Mouse (Mus musculus): ENCODE measurements around the gene Suco. TPM values are rescaled to one million over a fixed set of nuclear protein-coding genes. Genes with fewer than 3 reads are reported as not detected.

The Suco gene
- total and polyA plus RNA-seq, 3 experiments = 6.4 to 6.8 TPM; not detected in 1

GRCm38 (mm10) chr1:161912940-161913647 is 36.6 kb upstream of the Suco start:
- no peaks in the 10 kb centered on the region for H3K4me1 ChIP-seq (ENCODE audit: control insufficient read depth in 1 of 2, insufficient read depth in 2 of 2, low read length in 2 of 2)

GRCm38 (mm10) chr1:161909074-161909473 is 32.6 kb upstream of the Suco start:
- Histone ChIP-seq H3K9ac (ENCODE audit: control insufficient read depth, low read depth, low read length, poor library complexity, severe bottlenecking) (no peak overlapping the region), H3K27me3 (ENCODE audit: control insufficient read depth in 1 of 2, insufficient read depth in 2 of 2, low read length in 2 of 2) (no peaks in the 10 kb centered on the region; a peak in 2 of 4 replicates), H3K27ac (ENCODE audit: control insufficient read depth, low read depth, low read length) (no peak overlapping the region), H3K79me2 (ENCODE audit: control insufficient read depth, insufficient read depth, low read length, poor library complexity) (no peaks in the 10 kb centered on the region), H3K9me3 (replicated peaks; ENCODE audit: insufficient read depth, low read length) (no peaks in the 10 kb centered on the region), H3K36me3 (ENCODE audit: control insufficient read depth in 1 of 2, insufficient read depth in 2 of 2, low read length in 2 of 2) (no peaks in the 10 kb centered on the region), H3K4me1 (ENCODE audit: control insufficient read depth in 1 of 2, insufficient read depth in 2 of 2, low read length in 2 of 2) (no peaks in the 10 kb centered on the region), H3K4me3 (ENCODE audit: control insufficient read depth in 1 of 2, insufficient read depth in 1 of 2, low read depth in 2 of 2, low read length in 2 of 2) (no peak overlapping the region)
- TF ChIP-seq MYC (IDR thresholded peaks at IDR 0.05; ENCODE audit: low read depth, low read length) = no peak
- no peak for TF ChIP-seq SMC3 (IDR thresholded peaks at IDR 0.05; ENCODE audit: low read depth, low read length)
- no peak for TF ChIP-seq ETS1 (IDR thresholded peaks at IDR 0.05; ENCODE audit: low read depth, low read length)
- TF ChIP-seq ELF1 (IDR thresholded peaks at IDR 0.05; ENCODE audit: low read depth, low read length) = no peak
- no peak for TF ChIP-seq MEF2A (IDR thresholded peaks at IDR 0.05; ENCODE audit: extremely low read depth, insufficient replicate concordance, low read depth, low read length, poor library complexity, severe bottlenecking)
- no peak for TF ChIP-seq USF2 (IDR thresholded peaks at IDR 0.05; ENCODE audit: borderline replicate concordance in 1 of 2, insufficient read depth in 1 of 2, low read depth in 1 of 2, low read length in 2 of 2)
- no peak for TF ChIP-seq MXI1 (IDR thresholded peaks at IDR 0.05; ENCODE audit: low read depth, low read length)
- TF ChIP-seq ZKSCAN1 (IDR thresholded peaks at IDR 0.05; ENCODE audit: low read depth, low read length) = no peak
- TF ChIP-seq GABPA (IDR thresholded peaks at IDR 0.05; ENCODE audit: low read depth, low read length) = no peak
- no peak for TF ChIP-seq MAZ (IDR thresholded peaks at IDR 0.05; ENCODE audit: low read depth, low read length)
- TF ChIP-seq SIN3A (IDR thresholded peaks at IDR 0.05; ENCODE audit: low read length) = no peak
- TF ChIP-seq HCFC1 (IDR thresholded peaks at IDR 0.05; ENCODE audit: low read depth, low read length) = no peak
- TF ChIP-seq BHLHE40 (IDR thresholded peaks at IDR 0.05; ENCODE audit: borderline replicate concordance, low read depth, low read length) = no peak
- TF ChIP-seq MAFK (IDR thresholded peaks at IDR 0.05; ENCODE audit: borderline replicate concordance, low read depth, low read length) = no peak
- DNase-seq (ENCODE audit: low read depth, low spot score) = no peak

More at GRCm38 (mm10) chr1:161912940-161913647, 36.6 kb upstream of the Suco start:
- DNase-seq (ENCODE audit: low read depth, low spot score) = no peak
- Histone ChIP-seq H3K27ac (ENCODE audit: control insufficient read depth, low read depth, low read length) (no peak overlapping the region), H3K9ac (ENCODE audit: control insufficient read depth, low read depth, low read length, poor library complexity, severe bottlenecking) (no peak overlapping the region), H3K36me3 (ENCODE audit: control insufficient read depth in 1 of 2, insufficient read depth in 2 of 2, low read length in 2 of 2) (no peaks in the 10 kb centered on the region), H3K9me3 (replicated peaks; ENCODE audit: insufficient read depth, low read length) (no peaks in the 10 kb centered on the region), H3K27me3 (ENCODE audit: control insufficient read depth in 1 of 2, insufficient read depth in 2 of 2, low read length in 2 of 2) (peaks cover 3 to 5% of the 10 kb centered on the region in 2 experiments; a peak in 3 of 4 replicates), H3K79me2 (ENCODE audit: control insufficient read depth, insufficient read depth, low read length, poor library complexity) (no peaks in the 10 kb centered on the region), H3K4me3 (ENCODE audit: control insufficient read depth in 1 of 2, insufficient read depth in 1 of 2, low read depth in 2 of 2, low read length in 2 of 2) (no peak overlapping the region)
- TF ChIP-seq POLR2A (IDR thresholded peaks at IDR 0.05; ENCODE audit: control insufficient read depth in 1 of 2, insufficient read depth in 1 of 2, low read depth in 1 of 2, low read length in 2 of 2, poor library complexity in 1 of 2) = no peak
- no peak for TF ChIP-seq TCF12 (IDR thresholded peaks at IDR 0.05; ENCODE audit: low read depth, low read length)
- no peak for TF ChIP-seq KAT2A (conservative IDR thresholded peaks at IDR 0.05; ENCODE audit: low read depth, low read length)
- no peak for TF ChIP-seq JUND (IDR thresholded peaks at IDR 0.05; ENCODE audit: low read depth, low read length)
- TF ChIP-seq POLR2AphosphoS5 (IDR thresholded peaks at IDR 0.05; ENCODE audit: borderline replicate concordance, low read depth, low read length) = no peak
- no peak for TF ChIP-seq GATA1 (IDR thresholded peaks at IDR 0.05; ENCODE audit: low read depth, low read length)
- no peak for TF ChIP-seq RCOR1 (IDR thresholded peaks at IDR 0.05; ENCODE audit: low read depth, low read length)
- no peak for TF ChIP-seq SMC3 (IDR thresholded peaks at IDR 0.05; ENCODE audit: low read depth, low read length)
- no peak for TF ChIP-seq TAL1 (IDR thresholded peaks at IDR 0.05; ENCODE audit: low read length)
- TF ChIP-seq CHD2 (IDR thresholded peaks at IDR 0.05; ENCODE audit: low read length) = no peak
- TF ChIP-seq SIN3A (IDR thresholded peaks at IDR 0.05; ENCODE audit: low read length) = no peak
- TF ChIP-seq USF1 (IDR thresholded peaks at IDR 0.05; ENCODE audit: low read depth, low read length) = no peak
- no peak for TF ChIP-seq MYB (IDR thresholded peaks at IDR 0.05; ENCODE audit: low read depth, low read length)

Measured in MEL (cell line).